Mouse (Mus musculus): ENCODE results near the gene Desi1. TPM values are rescaled to one million over a fixed set of nuclear protein-coding genes. Genes with fewer than 3 reads are reported as not detected.
A peak's percentile ranks its signal among the peaks of the same experiment; 100 is the strongest.

The Desi1 gene
- polyA plus RNA-seq, 2 experiments = 26.3 to 30.5 TPM

GRCm38 (mm10) chr15:82022535-82023088 lies 11.1 kb downstream of the Desi1 start:
- peaks cover 77% of the 10 kb centered on the region for H3K36me3 ChIP-seq (ENCODE audit: control insufficient read depth, insufficient read depth, low read length)
- no peak overlapping the region for H3K27ac ChIP-seq (replicated peaks; ENCODE audit: low read depth, low read length)
- DNase-seq (ENCODE audit: low spot score) (no peak), ATAC-seq (ENCODE audit: low FRiP score, low read depth) (no peak)
- no peaks in the 10 kb centered on the region for H3K4me1 ChIP-seq (ENCODE audit: control insufficient read depth, insufficient read depth, low read length)
- H3K4me3 ChIP-seq (replicated peaks; ENCODE audit: low read length) = no peak overlapping the region
- H3K27me3 ChIP-seq (ENCODE audit: control insufficient read depth, insufficient read depth, low read length) = no peaks in the 10 kb centered on the region
- TF ChIP-seq POLR2A (IDR thresholded peaks at IDR 0.05; ENCODE audit: borderline replicate concordance, extremely low read depth, insufficient read depth, insufficient read length) = no peak
- no peaks in the 10 kb centered on the region for H3K9me3 ChIP-seq (ENCODE audit: control insufficient read depth, low read length)
- H3K9ac ChIP-seq (ENCODE audit: low read depth, low read length, severe bottlenecking) = no peak overlapping the region
- no peak overlapping the region for H3K4me2 ChIP-seq (replicated peaks; ENCODE audit: low read depth, low read length, severe bottlenecking)
- 93% methylated on average over 13 of the region's 13 CpGs for WGBS

GRCm38 (mm10) chr15:82019288-82019687 lies 14.4 kb downstream of the Desi1 start:
- 85% methylated on average over 3 of the region's 3 CpGs for WGBS
- no peak overlapping the region for H3K4me3 ChIP-seq (replicated peaks; ENCODE audit: low read length)
- H3K27me3 ChIP-seq (ENCODE audit: control insufficient read depth, insufficient read depth, low read length) = no peaks in the 10 kb centered on the region
- no peak overlapping the region for H3K27ac ChIP-seq (replicated peaks; ENCODE audit: low read depth, low read length)
- ATAC-seq (ENCODE audit: low FRiP score, low read depth) = no peak
- no peak for TF ChIP-seq POLR2A (IDR thresholded peaks at IDR 0.05; ENCODE audit: borderline replicate concordance, extremely low read depth, insufficient read depth, insufficient read length)
- no peak overlapping the region for H3K9ac ChIP-seq (ENCODE audit: low read depth, low read length, severe bottlenecking)
- peaks cover 10% of the 10 kb centered on the region; the same call in 1 of the 2 replicates for H3K4me1 ChIP-seq (ENCODE audit: control insufficient read depth, insufficient read depth, low read length)
- H3K36me3 ChIP-seq (ENCODE audit: control insufficient read depth, insufficient read depth, low read length) = peaks cover 45% of the 10 kb centered on the region
- DNase-seq (ENCODE audit: low spot score) = no peak
- no peaks in the 10 kb centered on the region for H3K9me3 ChIP-seq (ENCODE audit: control insufficient read depth, low read length)
- H3K4me2 ChIP-seq (replicated peaks; ENCODE audit: low read depth, low read length, severe bottlenecking) = no peak overlapping the region

GRCm38 (mm10) chr15:82017461-82017860 lies 16.2 kb downstream of the Desi1 start:
- H3K4me2 ChIP-seq (replicated peaks; ENCODE audit: low read depth, low read length, severe bottlenecking) = no peak overlapping the region
- H3K4me3 ChIP-seq (replicated peaks; ENCODE audit: low read length) = no peak overlapping the region
- DNase-seq (ENCODE audit: low spot score) (no peak), ATAC-seq (ENCODE audit: low FRiP score, low read depth) (no peak)
- peaks cover 27% of the 10 kb centered on the region for H3K36me3 ChIP-seq (ENCODE audit: control insufficient read depth, insufficient read depth, low read length)
- peaks cover 10% of the 10 kb centered on the region; the same call in 1 of the 2 replicates for H3K4me1 ChIP-seq (ENCODE audit: control insufficient read depth, insufficient read depth, low read length)
- no peak overlapping the region for H3K9ac ChIP-seq (ENCODE audit: low read depth, low read length, severe bottlenecking)
- no peaks in the 10 kb centered on the region for H3K9me3 ChIP-seq (ENCODE audit: control insufficient read depth, low read length)
- H3K27ac ChIP-seq (replicated peaks; ENCODE audit: low read depth, low read length) = no peak overlapping the region
- no peak for TF ChIP-seq POLR2A (IDR thresholded peaks at IDR 0.05; ENCODE audit: borderline replicate concordance, extremely low read depth, insufficient read depth, insufficient read length)
- WGBS = 65% methylated on average over 4 of the region's 4 CpGs
- H3K27me3 ChIP-seq (ENCODE audit: control insufficient read depth, insufficient read depth, low read length) = no peaks in the 10 kb centered on the region

- peak overlapping the region; percentile 94 for H3K4me3 ChIP-seq (replicated peaks; ENCODE audit: low read length)
- peaks cover 27% of the 10 kb centered on the region for H3K36me3 ChIP-seq (ENCODE audit: control insufficient read depth, insufficient read depth, low read length)
- H3K9ac ChIP-seq (ENCODE audit: low read depth, low read length, severe bottlenecking) = peak overlapping the region; percentile 49
- peaks cover 10% of the 10 kb centered on the region; the same call in 1 of the 2 replicates for H3K4me1 ChIP-seq (ENCODE audit: control insufficient read depth, insufficient read depth, low read length)
- no peaks in the 10 kb centered on the region for H3K9me3 ChIP-seq (ENCODE audit: control insufficient read depth, low read length)
- H3K27me3 ChIP-seq (ENCODE audit: control insufficient read depth, insufficient read depth, low read length) = no peaks in the 10 kb centered on the region
- TF ChIP-seq POLR2A (IDR thresholded peaks at IDR 0.05; ENCODE audit: borderline replicate concordance, extremely low read depth, insufficient read depth, insufficient read length) = no peak
- no peak overlapping the region for H3K27ac ChIP-seq (replicated peaks; ENCODE audit: low read depth, low read length)
- WGBS = 16% methylated on average over 6 of the region's 6 CpGs
- DNase-seq (ENCODE audit: low spot score) (no peak), ATAC-seq (ENCODE audit: low FRiP score, low read depth) (no peak)
- H3K4me2 ChIP-seq (replicated peaks; ENCODE audit: low read depth, low read length, severe bottlenecking) = peak overlapping the region; percentile 80
Observed at GRCm38 (mm10) chr15:82016830-82017229, 16.8 kb downstream of the Desi1 start.

GRCm38 (mm10) chr15:82016101-82016808 lies 17.4 kb downstream of the Desi1 start:
- H3K27me3 ChIP-seq (ENCODE audit: control insufficient read depth, insufficient read depth, low read length) = no peaks in the 10 kb centered on the region
- WGBS = 2% methylated on average over 52 of the region's 53 CpGs
- TF ChIP-seq POLR2A (IDR thresholded peaks at IDR 0.05; ENCODE audit: borderline replicate concordance, extremely low read depth, insufficient read depth, insufficient read length) = peak; percentile 66; the same call in 1 of the 2 replicates
- peak; percentile 98 for ATAC-seq (ENCODE audit: low FRiP score, low read depth)
- H3K4me1 ChIP-seq (ENCODE audit: control insufficient read depth, insufficient read depth, low read length) = peaks cover 10% of the 10 kb centered on the region; the same call in 1 of the 2 replicates
- DNase-seq (ENCODE audit: low spot score) = peak; percentile 98
- peaks cover 23% of the 10 kb centered on the region for H3K36me3 ChIP-seq (ENCODE audit: control insufficient read depth, insufficient read depth, low read length)
- H3K9ac ChIP-seq (ENCODE audit: low read depth, low read length, severe bottlenecking) = peak overlapping the region; percentile 72
- peak overlapping the region; percentile 52 for H3K27ac ChIP-seq (replicated peaks; ENCODE audit: low read depth, low read length)
- H3K9me3 ChIP-seq (ENCODE audit: control insufficient read depth, low read length) = no peaks in the 10 kb centered on the region
- peak overlapping the region; percentile 94 for H3K4me3 ChIP-seq (replicated peaks; ENCODE audit: low read length)
- H3K4me2 ChIP-seq (replicated peaks; ENCODE audit: low read depth, low read length, severe bottlenecking) = peak overlapping the region; percentile 80

All from limb, embryonic 14.5 days (tissue).